Mouse (Mus musculus) left cerebral cortex, adult 8-10 months (tissue): Measurements from ENCODE around the gene Pi4kb. TPM values are rescaled to one million over a fixed set of nuclear protein-coding genes. Genes with fewer than 3 reads are reported as not detected.

ENCODE experiments used
- DNase-seq, 2 experiments: peaks; one replicate each; pipeline ENCODE4 v3.0.0; 2022; ENCODE audit warnings: low spot score in 2 of 2
- total RNA-seq, 4 experiments: library from RNA; stranded (reverse); gene quantifications; 2 replicates each; pipeline ENCODE4 v1.2.4; 2022

The Pi4kb gene
- total RNA-seq, 4 experiments from 2014 or later = 54.8 to 65.9 (median 59.6) TPM

GRCm38 (mm10) chr3:94953764-94954616, 20.5 kb upstream of the Pi4kb start, which contains the start of gene Rfx5:
Gene Rfx5 (plus strand): TSS chr3:94954075.
- peak; percentile 75 to 95 for DNase-seq

- DNase-seq = no peak
These were observed 16.2 kb upstream of the Pi4kb start for GRCm38 (mm10) chr3:94958295-94958694.

GRCm38 (mm10) chr3:94959871-94960270, 14.7 kb upstream of the Pi4kb start:
- DNase-seq = no peak

GRCm38 (mm10) chr3:94960322-94960721, 14.2 kb upstream of the Pi4kb start:
- DNase-seq = no peak

GRCm38 (mm10) chr3:94964989-94965388, 9.5 kb upstream of the Pi4kb start:
- DNase-seq = no peak

GRCm38 (mm10) chr3:94965878-94966277, 8.7 kb upstream of the Pi4kb start:
- no peak for DNase-seq

- DNase-seq = no peak
These were observed 2.0 kb upstream of the Pi4kb start for GRCm38 (mm10) chr3:94972552-94972951.

GRCm38 (mm10) chr3:94973620-94974019, 911 bp upstream of the Pi4kb start:
- DNase-seq = no peak

- DNase-seq = no peak
These were observed 454 bp upstream of the Pi4kb start for GRCm38 (mm10) chr3:94974026-94974527.

- no peak for DNase-seq
These were observed 9.8 kb downstream of the Pi4kb start for GRCm38 (mm10) chr3:94984312-94984711.

- no peak for DNase-seq
These were observed 11.0 kb downstream of the Pi4kb start for GRCm38 (mm10) chr3:94985513-94985912.

- no peak for DNase-seq
These were observed 13.0 kb downstream of the Pi4kb start for GRCm38 (mm10) chr3:94987578-94987977.

- DNase-seq = no peak
These were observed 14.7 kb downstream of the Pi4kb start for GRCm38 (mm10) chr3:94989159-94989761.

- DNase-seq = peak in 1 of 2 experiments; percentile 71
These were observed 22.4 kb downstream of the Pi4kb start for GRCm38 (mm10) chr3:94996946-94997345.

GRCm38 (mm10) chr3:95002569-95002968, 28.0 kb downstream of the Pi4kb start:
- no peak for DNase-seq

GRCm38 (mm10) chr3:95003273-95003672, 28.7 kb downstream of the Pi4kb start:
- no peak for DNase-seq

GRCm38 (mm10) chr3:95005651-95006050, 31.1 kb downstream of the Pi4kb start:
- DNase-seq = no peak

GRCm38 (mm10) chr3:95007706-95008105, 33.2 kb downstream of the Pi4kb start:
- DNase-seq = no peak

- DNase-seq = no peak
These were observed 35.9 kb downstream of the Pi4kb start for GRCm38 (mm10) chr3:95010396-95010795.

- no peak for DNase-seq
These were observed 38.5 kb downstream of the Pi4kb start for GRCm38 (mm10) chr3:95012982-95013381.

- no peak for DNase-seq
These were observed 39.3 kb downstream of the Pi4kb start for GRCm38 (mm10) chr3:95013699-95014427.
